Mouse (Mus musculus): Measurements from ENCODE around the gene Ccnl2. TPM values are rescaled to one million over a fixed set of nuclear protein-coding genes. Genes with fewer than 3 reads are reported as not detected.
A peak's percentile ranks its signal among the peaks of the same experiment; 100 is the strongest.

Gene Ccnl2
- polyA plus RNA-seq, 1 experiment from 2014 or later: 150 TPM

GRCm38 (mm10) chr4:155793730-155794129, 18.6 kb upstream of the Ccnl2 start:
- Histone ChIP-seq H3K4me1 (0 out of 2 replicates have a peak, but pooled peaks cover 6% of the 10 kb centered on the region), H3K27ac (no peak overlapping the region), H3K4me3 (no peak overlapping the region), H3K27me3 (ENCODE audit: insufficient read depth, poor library complexity, severe bottlenecking) (peaks cover 25% of the 10 kb centered on the region), H3K9me3 (no peaks in the 10 kb centered on the region), H3K36me3 (no peaks in the 10 kb centered on the region)
- DNase-seq (ENCODE audit: low spot score): no peak
- WGBS: 57% methylated on average over 2 of the region's 2 CpGs

GRCm38 (mm10) chr4:155802075-155802474, 10.2 kb upstream of the Ccnl2 start:
- no peak overlapping the region for H3K27ac ChIP-seq
- H3K36me3 ChIP-seq: peaks cover 20% of the 10 kb centered on the region
- H3K27me3 ChIP-seq (ENCODE audit: insufficient read depth, poor library complexity, severe bottlenecking): no peaks in the 10 kb centered on the region
- DNase-seq (ENCODE audit: low spot score): no peak
- no peaks in the 10 kb centered on the region for H3K9me3 ChIP-seq
- H3K4me1 ChIP-seq: peaks cover 17% of the 10 kb centered on the region
- 80% methylated on average over 1 of the region's 1 CpGs for WGBS
- H3K4me3 ChIP-seq: no peak overlapping the region

GRCm38 (mm10) chr4:155802741-155803339, 9.4 kb upstream of the Ccnl2 start, which contains the start of gene Mrpl20:
Gene Mrpl20 (plus strand): TSS chr4:155802878.
- Histone ChIP-seq H3K36me3 (peaks cover 27% of the 10 kb centered on the region), H3K4me3 (peak within 1 kb of the TSS; percentile 90), H3K9me3 (no peaks in the 10 kb centered on the region), H3K27ac (peak within 1 kb of the TSS; percentile 89), H3K27me3 (ENCODE audit: insufficient read depth, poor library complexity, severe bottlenecking) (no peaks in the 10 kb centered on the region), H3K4me1 (peaks cover 17% of the 10 kb centered on the region)
- DNase-seq (ENCODE audit: low spot score): no peak
- whole genome bisulfite sequencing: 6% methylated on average over 12 of the region's 12 CpGs

GRCm38 (mm10) chr4:155803340-155804041, 8.8 kb upstream of the Ccnl2 start:
- Histone ChIP-seq H3K27ac (peak overlapping the region; percentile 89), H3K4me3 (peak overlapping the region; percentile 90), H3K4me1 (peaks cover 17% of the 10 kb centered on the region), H3K36me3 (peaks cover 34% of the 10 kb centered on the region), H3K27me3 (ENCODE audit: insufficient read depth, poor library complexity, severe bottlenecking) (no peaks in the 10 kb centered on the region), H3K9me3 (no peaks in the 10 kb centered on the region)
- WGBS: under 1% methylated on average over 58 of the region's 58 CpGs
- peak; percentile 98 for DNase-seq (ENCODE audit: low spot score)

DNA sequence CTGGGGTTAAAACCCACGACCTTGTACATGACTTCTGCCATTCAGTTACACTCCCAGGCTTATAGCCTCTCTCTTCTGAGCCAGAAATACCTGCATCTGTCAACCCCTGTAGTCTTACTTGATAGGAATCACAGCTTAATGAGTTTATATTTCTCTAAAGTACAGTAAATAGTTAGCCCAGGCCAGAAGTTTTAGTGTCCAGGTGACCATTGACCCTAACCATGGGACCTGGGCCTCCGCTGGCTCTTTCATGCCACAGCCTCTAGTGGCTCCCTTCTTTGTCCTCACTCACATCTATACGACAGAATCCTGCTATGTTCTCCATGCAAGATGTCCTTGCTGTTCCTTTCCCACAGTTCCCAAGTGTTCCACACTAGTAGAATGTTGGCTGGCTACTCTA, 4.4 kb upstream of the Ccnl2 start:
- Histone ChIP-seq H3K4me3 (no peak overlapping the region), H3K27me3 (ENCODE audit: insufficient read depth, poor library complexity, severe bottlenecking) (no peaks in the 10 kb centered on the region), H3K4me1 (peaks cover 21% of the 10 kb centered on the region), H3K36me3 (peaks cover 59% of the 10 kb centered on the region), H3K9me3 (no peaks in the 10 kb centered on the region), H3K27ac (no peak overlapping the region)
- WGBS: 89% methylated on average over 3 of the region's 3 CpGs
- DNase-seq (ENCODE audit: low spot score): no peak

GRCm38 (mm10) chr4:155812665-155813181, 434 bp downstream of the Ccnl2 start:
- Histone ChIP-seq H3K27me3 (ENCODE audit: insufficient read depth, poor library complexity, severe bottlenecking) (no peaks in the 10 kb centered on the region), H3K4me3 (peak overlapping the region; percentile 97), H3K27ac (peak overlapping the region; percentile 97), H3K9me3 (no peaks in the 10 kb centered on the region), H3K4me1 (peaks cover 20% of the 10 kb centered on the region), H3K36me3 (peaks cover 79% of the 10 kb centered on the region)
- WGBS: under 1% methylated on average over 49 of the region's 49 CpGs
- DNase-seq (ENCODE audit: low spot score): peak; percentile 77

DNA sequence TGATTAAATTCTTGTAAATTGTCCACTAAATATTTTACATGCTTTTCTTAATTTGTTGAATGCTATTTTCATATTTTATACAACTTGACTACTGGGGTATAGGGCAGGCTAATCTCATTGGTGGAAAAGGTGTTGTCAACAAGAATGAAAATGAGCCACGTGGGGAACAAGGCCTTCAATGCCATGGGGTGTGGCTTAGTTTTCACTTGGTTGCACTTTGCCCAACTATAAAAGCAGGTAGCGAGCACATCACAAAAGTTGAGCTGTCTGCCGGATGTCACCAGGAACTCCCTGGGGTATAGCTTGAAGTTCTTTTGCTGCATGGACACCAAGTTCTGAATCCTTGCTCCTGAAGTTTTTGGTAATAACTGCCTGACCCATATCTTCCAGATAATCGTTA, 5.2 kb downstream of the Ccnl2 start:
- no peak for DNase-seq (ENCODE audit: low spot score)
- H3K4me3 ChIP-seq: no peak overlapping the region
- no peaks in the 10 kb centered on the region for H3K27me3 ChIP-seq (ENCODE audit: insufficient read depth, poor library complexity, severe bottlenecking)
- WGBS: 85% methylated on average over 4 of the region's 4 CpGs
- peaks cover 94% of the 10 kb centered on the region for H3K36me3 ChIP-seq
- H3K27ac ChIP-seq: no peak overlapping the region
- peaks cover 12% of the 10 kb centered on the region for H3K4me1 ChIP-seq
- no peaks in the 10 kb centered on the region for H3K9me3 ChIP-seq

DNA sequence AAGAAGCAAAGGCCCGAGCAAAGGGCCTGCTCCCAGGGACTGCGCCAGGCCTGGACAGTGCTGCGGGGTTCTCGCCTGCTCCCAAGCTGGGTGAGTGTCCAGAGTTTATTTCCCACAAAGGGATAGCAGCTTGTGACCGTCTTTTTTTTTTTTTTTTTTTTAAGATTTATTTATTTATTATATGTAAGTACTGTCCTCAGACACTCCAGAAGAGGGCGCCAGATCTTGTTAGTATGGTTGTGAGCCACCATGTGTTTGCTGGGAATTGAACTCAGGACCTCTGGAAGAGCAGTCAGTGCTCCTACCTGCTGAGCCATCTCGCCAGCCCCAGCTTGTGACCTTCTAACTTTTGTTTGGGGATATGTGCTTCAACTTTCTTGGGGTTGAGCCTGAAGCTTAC, 8.7 kb downstream of the Ccnl2 start:
- Histone ChIP-seq H3K36me3 (peaks cover 99% of the 10 kb centered on the region), H3K27me3 (ENCODE audit: insufficient read depth, poor library complexity, severe bottlenecking) (no peaks in the 10 kb centered on the region), H3K9me3 (no peaks in the 10 kb centered on the region), H3K4me1 (no peaks in the 10 kb centered on the region), H3K4me3 (no peak overlapping the region), H3K27ac (no peak overlapping the region)
- WGBS: 76% methylated on average over 7 of the region's 7 CpGs
- DNase-seq (ENCODE audit: low spot score): no peak

GRCm38 (mm10) chr4:155823443-155823842, 11.2 kb downstream of the Ccnl2 start:
- Histone ChIP-seq H3K4me3 (no peak overlapping the region), H3K36me3 (peaks cover 95% of the 10 kb centered on the region), H3K4me1 (no peaks in the 10 kb centered on the region), H3K27me3 (ENCODE audit: insufficient read depth, poor library complexity, severe bottlenecking) (no peaks in the 10 kb centered on the region), H3K27ac (no peak overlapping the region), H3K9me3 (no peaks in the 10 kb centered on the region)
- 94% methylated on average over 16 of the region's 16 CpGs for WGBS
- DNase-seq (ENCODE audit: low spot score): no peak

GRCm38 (mm10) chr4:155829866-155830265, 17.6 kb downstream of the Ccnl2 start:
- Histone ChIP-seq H3K27me3 (ENCODE audit: insufficient read depth, poor library complexity, severe bottlenecking) (no peaks in the 10 kb centered on the region), H3K27ac (no peak overlapping the region), H3K36me3 (peaks cover 44% of the 10 kb centered on the region), H3K4me3 (no peak overlapping the region), H3K9me3 (no peaks in the 10 kb centered on the region), H3K4me1 (peaks cover 19% of the 10 kb centered on the region)
- 96% methylated on average over 4 of the region's 4 CpGs for WGBS
- no peak for DNase-seq (ENCODE audit: low spot score)

- no peaks in the 10 kb centered on the region for H3K27me3 ChIP-seq (ENCODE audit: insufficient read depth, poor library complexity, severe bottlenecking)
- H3K27ac ChIP-seq: peak overlapping the region; percentile 67; the same call in 1 of the 2 replicates
- H3K36me3 ChIP-seq: peaks cover 37% of the 10 kb centered on the region
- WGBS: 54% methylated on average over 8 of the region's 8 CpGs
- peaks cover 19% of the 10 kb centered on the region for H3K4me1 ChIP-seq
- H3K4me3 ChIP-seq: peak overlapping the region; percentile 84; the same call in 1 of the 2 replicates
- DNase-seq (ENCODE audit: low spot score): no peak
- no peaks in the 10 kb centered on the region for H3K9me3 ChIP-seq
Measured at GRCm38 (mm10) chr4:155830596-155830995, 18.3 kb downstream of the Ccnl2 start.

- WGBS: under 1% methylated on average over 49 of the region's 49 CpGs
- peak; percentile 97 for DNase-seq (ENCODE audit: low spot score)
- Histone ChIP-seq H3K4me1 (peaks cover 19% of the 10 kb centered on the region), H3K27ac (peak within 1 kb of the TSS; percentile 87), H3K27me3 (ENCODE audit: insufficient read depth, poor library complexity, severe bottlenecking) (no peaks in the 10 kb centered on the region), H3K4me3 (peak within 1 kb of the TSS; percentile 84), H3K9me3 (no peaks in the 10 kb centered on the region), H3K36me3 (peaks cover 32% of the 10 kb centered on the region)
Measured at GRCm38 (mm10) chr4:155831205-155831766, 19.0 kb downstream of the Ccnl2 start, which contains the start of gene Aurkaip1. Gene Aurkaip1 (plus strand): TSS chr4:155831272.

DNA sequence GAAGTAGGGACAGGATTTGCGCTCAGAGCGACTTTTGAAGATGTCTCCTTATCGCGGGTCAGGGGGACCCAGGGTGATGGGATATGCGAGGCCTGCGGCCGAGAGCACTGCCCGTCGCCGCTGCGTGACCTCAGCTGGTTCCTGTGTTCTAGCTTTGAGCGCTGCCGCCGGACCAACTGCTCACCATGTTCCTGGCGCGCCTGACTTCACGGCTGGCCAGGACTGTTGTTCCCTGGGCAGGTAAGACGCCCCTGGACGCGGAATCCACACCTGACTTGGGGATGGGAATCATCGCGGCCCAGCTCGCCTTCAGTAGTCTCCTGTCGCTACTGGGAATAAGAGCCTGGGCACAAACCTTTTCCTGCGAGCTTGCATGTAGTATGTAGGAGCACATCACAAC, 19.5 kb downstream of the Ccnl2 start:
- under 1% methylated on average over 25 of the region's 25 CpGs for WGBS

More for the DNA sequence above, 19.5 kb downstream of the Ccnl2 start:
- no peaks in the 10 kb centered on the region for H3K27me3 ChIP-seq (ENCODE audit: insufficient read depth, poor library complexity, severe bottlenecking)
- H3K27ac ChIP-seq: peak overlapping the region; percentile 87
- peak overlapping the region; percentile 84 for H3K4me3 ChIP-seq
- H3K4me1 ChIP-seq: peaks cover 19% of the 10 kb centered on the region
- DNase-seq (ENCODE audit: low spot score): no peak
- H3K36me3 ChIP-seq: peaks cover 26% of the 10 kb centered on the region
- H3K9me3 ChIP-seq: no peaks in the 10 kb centered on the region
